Mouse (Mus musculus) splenic B cell, adult 2 months (primary cell): ENCODE data around the gene Enpp5.

ENCODE experiments used
- DNase-seq: peaks from one replicate; pipeline ENCODE4 v3.0.0-alpha.2; 2011; ENCODE audit warnings: low read depth, low spot score
- H3K27me3 ChIP-seq: 2 replicates; pipeline ENCODE4 v1.6.1; 2012; ENCODE audit warnings: mild to moderate bottlenecking, low read length, moderate library complexity, mixed read lengths; ENCODE audit not compliant: control insufficient read depth, poor library complexity, insufficient read depth, severe bottlenecking
- H3K36me3 ChIP-seq: 2 replicates; pipeline ENCODE4 v1.6.1; 2012; ENCODE audit warnings: mild to moderate bottlenecking, low read length, moderate library complexity, mixed read lengths; ENCODE audit not compliant: control insufficient read depth, poor library complexity, insufficient read depth, severe bottlenecking

The Enpp5 gene

DNA sequence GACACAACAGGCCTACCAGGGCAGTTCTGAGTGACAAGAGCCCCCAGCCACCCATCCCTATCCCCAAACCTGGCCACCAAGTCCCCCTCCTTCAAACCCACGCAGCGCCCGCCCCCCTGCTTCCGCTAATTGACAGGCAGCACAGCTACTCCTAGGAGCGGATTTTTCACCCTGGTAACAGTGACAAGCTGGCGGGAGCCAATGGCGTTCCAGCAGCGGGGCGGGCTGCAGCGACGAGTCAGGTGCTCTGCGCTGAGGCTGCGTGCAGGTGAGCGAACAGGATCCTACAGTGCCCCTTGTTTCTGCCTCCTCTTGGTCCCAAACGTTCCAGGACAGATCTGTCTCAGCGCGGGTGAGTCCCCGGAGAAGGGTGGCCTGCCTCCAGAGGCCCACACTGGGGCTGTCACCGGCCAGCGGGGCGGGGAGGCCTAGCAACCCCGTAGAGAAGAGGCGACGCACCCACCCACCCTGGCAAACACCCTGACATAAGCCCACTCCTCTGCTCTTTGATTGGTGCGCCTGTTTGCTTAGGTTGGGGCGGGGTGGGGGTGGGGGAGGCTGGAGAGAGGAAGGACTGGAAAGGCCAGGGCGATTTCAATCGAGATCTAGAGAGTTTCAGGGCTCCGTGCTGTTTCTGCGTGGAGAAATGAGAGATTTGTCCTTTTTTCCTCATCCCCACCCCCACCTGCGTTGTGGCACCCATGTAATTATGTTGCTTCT is at the start of gene Enpp5:
Gene Enpp5, plus strand, starts transcription at position 183 of the 720 bp plus-strand sequence.
- peak; percentile 58 for DNase-seq
- Histone ChIP-seq H3K27me3 (no peaks in the 10 kb centered on the region), H3K36me3 (no peaks in the 10 kb centered on the region)

- H3K27me3 ChIP-seq = no peaks in the 10 kb centered on the region
- peak; percentile 7 for DNase-seq
- no peaks in the 10 kb centered on the region for H3K36me3 ChIP-seq
These were observed 49.0 kb upstream of the Enpp5 start for GRCm38 (mm10) chr17:44029616-44030015.

DNA sequence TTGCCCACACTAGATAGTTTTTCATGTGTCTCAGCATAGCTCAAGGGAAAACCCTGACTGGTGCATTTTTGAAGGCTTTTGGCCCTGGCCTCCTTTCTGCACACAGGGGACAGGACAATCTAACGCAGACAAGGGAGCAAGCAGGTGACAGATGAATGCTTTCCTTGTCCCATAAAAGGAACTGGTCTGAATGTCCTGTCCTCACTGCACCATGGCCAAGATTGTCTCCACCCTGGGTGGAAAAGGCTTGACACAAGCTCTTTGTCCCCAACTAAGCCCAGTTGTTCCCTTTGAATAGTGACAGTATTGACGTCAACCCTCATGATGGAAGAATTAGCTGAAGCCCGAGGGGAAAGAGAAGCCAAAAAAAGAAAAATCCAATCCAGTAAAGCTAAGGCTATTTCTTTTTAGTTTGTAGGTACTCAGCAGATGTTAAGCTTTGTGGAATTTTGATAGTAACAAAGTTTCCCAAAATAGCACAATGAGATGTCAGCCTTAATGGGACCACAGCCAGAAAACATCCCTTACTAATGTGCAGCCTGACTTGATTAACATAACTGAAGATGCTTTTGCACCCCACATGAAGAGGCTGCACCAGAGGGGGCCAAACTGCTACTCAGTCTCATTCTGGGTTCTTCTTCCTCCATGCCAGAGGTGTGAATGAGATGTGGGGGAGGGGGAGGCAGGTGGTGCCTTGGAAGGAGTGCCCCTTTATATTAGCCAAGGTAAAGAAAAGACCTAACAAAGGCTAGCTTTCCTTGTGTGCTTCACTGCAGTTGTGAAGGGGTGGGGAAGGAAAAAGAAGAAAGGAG is 47.6 kb upstream of the Enpp5 start:
- DNase-seq = no peak
- Histone ChIP-seq H3K36me3 (no peaks in the 10 kb centered on the region), H3K27me3 (no peaks in the 10 kb centered on the region)

DNA sequence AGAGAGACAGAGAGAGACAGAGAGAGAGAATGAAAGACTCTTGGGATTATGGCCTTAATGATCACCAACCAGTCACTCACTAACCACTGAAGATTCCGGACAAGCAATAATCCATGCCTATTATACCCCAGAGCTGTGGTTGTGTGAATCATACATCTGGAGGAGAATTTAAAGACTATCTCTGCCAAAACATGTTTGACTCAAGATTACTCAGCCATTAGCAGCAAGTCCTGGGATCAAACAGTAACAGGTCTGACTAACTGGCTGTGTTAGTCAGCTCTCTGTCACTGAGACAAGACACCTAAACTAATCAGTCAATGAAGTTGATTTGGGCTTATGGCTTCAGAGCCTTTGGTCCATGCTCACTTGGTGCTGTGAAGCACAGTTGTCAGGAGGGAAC is 43.6 kb upstream of the Enpp5 start:
- DNase-seq = no peak
- H3K27me3 ChIP-seq = no peaks in the 10 kb centered on the region
- H3K36me3 ChIP-seq = no peaks in the 10 kb centered on the region

DNA sequence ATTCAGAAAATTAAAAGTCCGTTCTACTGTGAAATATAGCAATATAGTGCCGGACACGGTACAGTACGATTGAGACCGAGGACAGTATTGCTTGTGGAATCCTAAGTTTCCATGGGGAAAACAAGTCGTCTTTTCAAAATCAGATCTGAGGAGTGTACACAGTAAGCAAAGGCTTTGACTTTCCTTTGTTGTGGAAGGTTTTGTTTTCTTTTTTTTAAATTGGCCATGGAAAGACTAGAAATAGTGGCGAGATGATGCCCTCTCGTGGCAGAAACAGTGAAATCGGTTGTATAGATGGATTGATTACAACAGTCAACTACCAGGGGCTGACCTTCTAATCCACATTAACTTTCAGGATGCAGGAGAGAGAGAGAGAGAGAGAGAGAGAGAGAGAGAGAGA is 40.0 kb upstream of the Enpp5 start:
- no peaks in the 10 kb centered on the region for H3K36me3 ChIP-seq
- DNase-seq = no peak
- no peaks in the 10 kb centered on the region for H3K27me3 ChIP-seq

- Histone ChIP-seq H3K27me3 (no peaks in the 10 kb centered on the region), H3K36me3 (no peaks in the 10 kb centered on the region)
- no peak for DNase-seq
These were observed 38.2 kb upstream of the Enpp5 start for GRCm38 (mm10) chr17:44040449-44040848.

DNA sequence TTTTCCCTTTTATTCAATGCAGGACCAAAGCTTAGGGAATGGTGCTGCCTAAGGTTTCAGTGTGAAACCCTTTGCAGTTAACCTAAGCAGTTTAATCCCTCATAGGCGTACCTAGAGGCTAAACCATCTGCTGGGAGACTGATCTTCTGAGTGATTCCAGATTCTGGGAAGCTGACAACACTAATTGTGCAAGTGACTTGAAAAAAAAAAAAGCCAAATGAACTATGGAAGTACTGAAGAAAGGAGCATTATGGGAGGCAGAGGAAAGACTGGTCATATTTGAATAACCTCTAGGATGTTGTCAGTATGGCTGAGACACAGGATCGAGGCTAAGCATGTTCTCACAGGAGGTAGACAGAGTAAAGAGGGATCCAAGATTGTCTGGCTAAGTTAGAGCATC is 36.3 kb upstream of the Enpp5 start:
- no peak for DNase-seq
- no peaks in the 10 kb centered on the region for H3K36me3 ChIP-seq

GRCm38 (mm10) chr17:44042861-44043260 is 35.8 kb upstream of the Enpp5 start:
- no peaks in the 10 kb centered on the region for H3K36me3 ChIP-seq
- H3K27me3 ChIP-seq = no peaks in the 10 kb centered on the region
- DNase-seq = no peak

More for the DNA sequence above, 36.3 kb upstream of the Enpp5 start:
- H3K27me3 ChIP-seq = no peaks in the 10 kb centered on the region

DNA sequence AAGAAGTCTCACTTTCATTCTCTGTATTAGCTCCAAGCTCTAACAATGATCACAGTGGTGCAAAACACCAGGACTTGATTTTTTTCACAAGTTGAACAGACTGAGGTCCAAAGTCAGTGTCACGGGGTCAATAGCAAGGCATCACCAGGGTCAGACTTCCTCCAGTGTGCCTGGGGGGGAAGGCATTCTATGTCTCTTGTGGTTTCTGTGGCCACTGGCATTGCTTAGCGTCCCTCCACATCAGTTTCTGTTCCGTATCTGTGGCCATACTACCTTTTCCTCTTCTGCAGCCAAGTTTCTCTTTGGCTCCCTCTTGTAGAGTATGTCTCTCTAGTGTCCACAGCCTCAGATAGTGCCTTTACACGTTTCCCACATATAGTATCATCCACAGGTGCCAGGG is 25.2 kb upstream of the Enpp5 start:
- no peaks in the 10 kb centered on the region; the same call in 1 of the 2 replicates for H3K27me3 ChIP-seq
- DNase-seq = peak; percentile 56

GRCm38 (mm10) chr17:44057123-44057522 is 21.5 kb upstream of the Enpp5 start:
- DNase-seq = no peak
- Histone ChIP-seq H3K36me3 (no peaks in the 10 kb centered on the region), H3K27me3 (no peaks in the 10 kb centered on the region; the same call in 1 of the 2 replicates)

More for the DNA sequence above, 25.2 kb upstream of the Enpp5 start:
- no peaks in the 10 kb centered on the region for H3K36me3 ChIP-seq

GRCm38 (mm10) chr17:44058145-44058544 is 20.5 kb upstream of the Enpp5 start:
- Histone ChIP-seq H3K27me3 (no peaks in the 10 kb centered on the region), H3K36me3 (no peaks in the 10 kb centered on the region)
- DNase-seq = no peak

DNA sequence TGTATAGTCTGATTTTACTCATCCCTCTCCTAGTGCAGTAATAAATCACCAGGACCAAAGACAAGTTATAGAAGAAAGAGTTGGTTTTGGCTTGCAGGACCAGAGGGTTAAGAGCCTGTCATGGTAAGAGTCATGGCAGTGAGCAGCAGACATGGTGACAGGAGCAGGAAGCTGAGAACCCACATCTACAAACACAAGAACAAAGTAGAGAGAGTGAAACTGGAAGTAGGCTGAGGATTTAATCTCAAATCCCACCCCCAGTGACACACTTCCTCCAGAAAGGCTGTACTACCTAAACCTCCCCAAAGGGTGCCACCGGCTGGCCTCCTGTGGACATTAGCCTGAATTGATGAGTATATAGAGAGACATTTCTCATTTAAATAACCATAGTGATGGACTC is 17.8 kb upstream of the Enpp5 start:
- no peaks in the 10 kb centered on the region for H3K36me3 ChIP-seq
- no peaks in the 10 kb centered on the region for H3K27me3 ChIP-seq
- no peak for DNase-seq

GRCm38 (mm10) chr17:44061289-44061890 is 17.2 kb upstream of the Enpp5 start:
- no peaks in the 10 kb centered on the region for H3K36me3 ChIP-seq

DNA sequence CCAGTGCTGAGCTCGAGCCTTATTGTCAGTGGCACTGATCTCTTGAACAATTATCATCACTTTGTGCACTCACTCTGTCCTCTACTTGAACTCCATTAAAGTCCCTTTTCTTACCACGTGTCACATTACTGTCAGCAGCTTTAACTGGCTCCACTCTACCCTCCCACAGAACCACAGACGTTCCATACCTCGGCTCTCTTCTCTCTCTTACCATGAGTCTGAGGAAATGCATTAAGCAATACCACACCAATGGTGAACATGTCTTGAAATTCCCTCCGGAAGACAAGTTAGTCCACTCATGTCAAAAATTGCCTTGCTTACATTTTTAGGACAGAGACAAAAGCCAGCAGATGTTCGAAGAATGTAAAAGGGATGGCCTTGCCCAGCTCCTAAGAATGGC is 9.7 kb upstream of the Enpp5 start:
- H3K27me3 ChIP-seq = no peaks in the 10 kb centered on the region
- no peaks in the 10 kb centered on the region for H3K36me3 ChIP-seq
- no peak for DNase-seq

More at GRCm38 (mm10) chr17:44061289-44061890, 17.2 kb upstream of the Enpp5 start:
- no peaks in the 10 kb centered on the region for H3K27me3 ChIP-seq
- no peak for DNase-seq

GRCm38 (mm10) chr17:44071680-44072079 is 6.9 kb upstream of the Enpp5 start:
- H3K36me3 ChIP-seq = no peaks in the 10 kb centered on the region
- DNase-seq = no peak

More at GRCm38 (mm10) chr17:44071680-44072079, 6.9 kb upstream of the Enpp5 start:
- H3K27me3 ChIP-seq = no peaks in the 10 kb centered on the region
